Mouse (Mus musculus): ENCODE measurements around the gene Fgd4. TPM values are rescaled to one million over a fixed set of nuclear protein-coding genes. Genes with fewer than 3 reads are reported as not detected.
"Not testable (repeated sequence)": the region's sequence is repeated elsewhere in the genome, so short reads cannot be mapped to it uniquely, and the experiment has no call there.

Gene Fgd4
- total and polyA plus RNA-seq, 3 experiments, result 0.03 to 0.44 TPM; not detected in 1

- DNase-seq (ENCODE audit: low spot score), result no peak
- no peaks in the 10 kb centered on the region for H3K9me3 ChIP-seq (replicated peaks)
- no peak for ATAC-seq (ENCODE audit: extremely low read depth, insufficient number of reproducible peaks, low FRiP score, poor library complexity, severe bottlenecking)
- peaks cover 3% of the 10 kb centered on the region; the same call in 1 of the 2 replicates for H3K27me3 ChIP-seq (ENCODE audit: insufficient read depth, low read length)
- no peaks in the 10 kb centered on the region for H3K36me3 ChIP-seq (replicated peaks)
- TF ChIP-seq CTCF (IDR thresholded peaks at IDR 0.05; ENCODE audit: low read depth, low read length) (no peak), POLR2AphosphoS5 (IDR thresholded peaks at IDR 0.05; ENCODE audit: insufficient replicate concordance, low read depth, low read length) (no peak), TAL1 (conservative IDR thresholded peaks at IDR 0.05; ENCODE audit: low read depth, low read length) (no peak), GATA1 (IDR thresholded peaks at IDR 0.05; ENCODE audit: borderline replicate concordance, low read length) (no peak), GATA2 (IDR thresholded peaks at IDR 0.05; ENCODE audit: borderline replicate concordance, low read depth, low read length) (no peak)
- no peaks in the 10 kb centered on the region for H3K4me1 ChIP-seq (ENCODE audit: insufficient read depth, low read depth, low read length)
- no peak overlapping the region for H3K4me3 ChIP-seq (ENCODE audit: low read depth, low read length)
Observed at GRCm38 (mm10) chr16:16438436-16438835, 161.9 kb downstream of the Fgd4 start.

- no peak for DNase-seq (ENCODE audit: low spot score)
- Histone ChIP-seq H3K36me3 (replicated peaks) (no peaks in the 10 kb centered on the region), H3K9me3 (replicated peaks) (no peaks in the 10 kb centered on the region), H3K27me3 (ENCODE audit: insufficient read depth, low read length) (peaks cover 7% of the 10 kb centered on the region; the same call in 1 of the 2 replicates), H3K4me1 (ENCODE audit: insufficient read depth, low read depth, low read length) (no peaks in the 10 kb centered on the region), H3K4me3 (ENCODE audit: low read depth, low read length) (no peak overlapping the region)
- ATAC-seq (ENCODE audit: extremely low read depth, insufficient number of reproducible peaks, low FRiP score, poor library complexity, severe bottlenecking), result no peak
- TF ChIP-seq CTCF (IDR thresholded peaks at IDR 0.05; ENCODE audit: low read depth, low read length) (no peak), GATA2 (IDR thresholded peaks at IDR 0.05; ENCODE audit: borderline replicate concordance, low read depth, low read length) (no peak), POLR2AphosphoS5 (IDR thresholded peaks at IDR 0.05; ENCODE audit: insufficient replicate concordance, low read depth, low read length) (no peak), TAL1 (conservative IDR thresholded peaks at IDR 0.05; ENCODE audit: low read depth, low read length) (no peak), GATA1 (IDR thresholded peaks at IDR 0.05; ENCODE audit: borderline replicate concordance, low read length) (no peak)
Observed at GRCm38 (mm10) chr16:16422456-16422855, 177.9 kb downstream of the Fgd4 start.

- not testable (repeated sequence) for DNase-seq (ENCODE audit: low spot score); H3K4me1 ChIP-seq (ENCODE audit: insufficient read depth, low read depth, low read length); H3K36me3 ChIP-seq (replicated peaks); H3K4me3 ChIP-seq (ENCODE audit: low read depth, low read length); H3K27me3 ChIP-seq (ENCODE audit: insufficient read depth, low read length); H3K9me3 ChIP-seq (replicated peaks); ATAC-seq (ENCODE audit: extremely low read depth, insufficient number of reproducible peaks, low FRiP score, poor library complexity, severe bottlenecking)
Observed at GRCm38 (mm10) chr16:16367217-16367616, 233.1 kb downstream of the Fgd4 start.

Other genes starting within 250 kb of the Fgd4 start
- 154 and 160 TPM in 2 replicates for gene Dnm1l, start 241.6 kb downstream of the Fgd4 start, total RNA-seq (2014; fragmentation: Nextera tagmentation)
- gene Dnm1l, start 241.6 kb downstream of the Fgd4 start, total RNA-seq (2017), result 86.8 and 104 TPM in 2 replicates
- 10.8 and 25.1 TPM in 2 replicates for gene Dnm1l, start 241.6 kb downstream of the Fgd4 start, polyA plus RNA-seq (2012)
- gene Olfr19, start 75.9 kb upstream of the Fgd4 start, total RNA-seq (2014; fragmentation: Nextera tagmentation), result not detected in 2 replicates
- not detected in 2 replicates for gene Olfr19, start 75.9 kb upstream of the Fgd4 start, total RNA-seq (2017)
- not detected in 2 replicates for gene Olfr19, start 75.9 kb upstream of the Fgd4 start, polyA plus RNA-seq (2012)
- not detected in 2 replicates for gene Spag6l, start 228.9 kb upstream of the Fgd4 start, total RNA-seq (2014; fragmentation: Nextera tagmentation)
- 0.12 and 0.16 TPM in 2 replicates for gene Spag6l, start 228.9 kb upstream of the Fgd4 start, total RNA-seq (2017)
- gene Spag6l, start 228.9 kb upstream of the Fgd4 start, polyA plus RNA-seq (2012), result not detected in 2 replicates